Mouse (Mus musculus) bone marrow macrophage, adult 2 months (primary cell): ENCODE results near the gene Gm44965.

Experiments
- CTCF ChIP-seq: IDR thresholded peaks from 2 replicates; pipeline ENCODE4 v1.5.1; 2012; ENCODE audit warnings: low read depth, mild to moderate bottlenecking, low read length, moderate library complexity
- POLR2A ChIP-seq: IDR thresholded peaks from 2 replicates; pipeline ENCODE4 v1.6.1; 2012; ENCODE audit warnings: mild to moderate bottlenecking, low read depth, low read length, borderline replicate concordance

DNA sequence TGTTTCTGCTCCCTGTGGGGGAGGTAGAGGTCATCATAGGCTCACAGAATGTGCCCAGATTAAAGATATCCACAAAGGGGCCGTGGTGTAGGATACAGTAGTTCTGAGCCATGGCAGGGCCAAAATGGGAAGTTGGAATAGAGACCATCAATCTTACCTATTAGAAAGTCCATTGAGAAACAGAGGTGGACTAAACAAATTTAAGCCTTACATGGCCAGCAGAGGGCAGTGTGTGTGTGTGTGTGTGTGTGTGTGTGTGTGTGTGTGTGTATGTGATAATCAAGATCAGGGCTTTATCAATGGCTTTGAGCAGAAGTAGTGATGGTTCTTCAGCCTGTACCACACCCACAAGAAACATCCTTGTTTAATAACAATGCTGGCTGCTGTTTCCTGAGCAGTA is 47.5 kb upstream of the Gm44965 start:
- no peak for TF ChIP-seq CTCF
- TF ChIP-seq POLR2A, result no peak
